Mouse (Mus musculus): ENCODE data around the gene Dcun1d3. TPM values are rescaled to one million over a fixed set of nuclear protein-coding genes. Genes with fewer than 3 reads are reported as not detected.

Gene Dcun1d3
- total RNA-seq, 2 experiments from 2014 or later = 16.8 to 25.3 TPM

GRCm38 (mm10) chr7:119862167-119862566 lies 33.9 kb downstream of the Dcun1d3 start:
- no peak overlapping the region for H3K4me3 ChIP-seq
- H3K27ac ChIP-seq = peak overlapping the region; percentile 78
- intact Hi-C loops (cut with DNase I) = loop anchor here (5.0 to 10.0 kb wide), 2 partner anchors 35 to 103 kb away; partner anchors contain the start of genes Dcun1d3 and Lyrm1
- no peak for DNase-seq
- TF ChIP-seq CTCF (IDR thresholded peaks at IDR 0.05) = no peak

- intact Hi-C loops (cut with DNase I) = loop anchor here (5.0 to 10.0 kb wide), 2 partner anchors 36 to 103 kb away; partner anchors contain the start of genes Dcun1d3 and Lyrm1
- TF ChIP-seq CTCF (IDR thresholded peaks at IDR 0.05) = no peak
- H3K4me3 ChIP-seq = peak overlapping the region; percentile 3; the same call in 1 of the 2 replicates
- peak; percentile 62 for DNase-seq
- H3K27ac ChIP-seq = peak overlapping the region; percentile 78
These were observed 34.6 kb downstream of the Dcun1d3 start for GRCm38 (mm10) chr7:119861335-119862091.

- intact Hi-C loops (cut with DNase I) = loop anchor here (5.0 to 10.0 kb wide), 2 partner anchors 36 to 104 kb away; partner anchors contain the start of genes Dcun1d3 and Lyrm1
- Histone ChIP-seq H3K4me3 (no peak overlapping the region), H3K27ac (peak overlapping the region; percentile 78)
- TF ChIP-seq CTCF (IDR thresholded peaks at IDR 0.05) = no peak
- no peak for DNase-seq
These were observed 35.1 kb downstream of the Dcun1d3 start for GRCm38 (mm10) chr7:119860971-119861334.

- H3K27ac ChIP-seq = peak overlapping the region; percentile 78
- intact Hi-C loops (cut with DNase I) = loop anchor here (5.0 to 10.0 kb wide), 2 partner anchors 37 to 104 kb away; partner anchors contain the start of genes Dcun1d3 and Lyrm1
- H3K4me3 ChIP-seq = no peak overlapping the region
- no peak for TF ChIP-seq CTCF (IDR thresholded peaks at IDR 0.05)
- no peak for DNase-seq
These were observed 35.5 kb downstream of the Dcun1d3 start for GRCm38 (mm10) chr7:119860554-119860953.

GRCm38 (mm10) chr7:119860116-119860515 lies 36.0 kb downstream of the Dcun1d3 start:
- intact Hi-C loops (cut with DNase I) = loop anchor here (5.0 to 10.0 kb wide), 2 partner anchors 37 to 105 kb away; partner anchors contain the start of genes Dcun1d3 and Lyrm1
- Histone ChIP-seq H3K4me3 (no peak overlapping the region), H3K27ac (peak overlapping the region; percentile 78; the same call in 1 of the 2 replicates)
- TF ChIP-seq CTCF (IDR thresholded peaks at IDR 0.05) = no peak
- DNase-seq = no peak

- intact Hi-C loops (cut with DNase I) = loop anchor here (10.0 kb wide), 1 partner anchor 465 kb away; the partner anchor contains the start of gene Abca15
- peak; percentile 28 for DNase-seq
These were observed 36.6 kb downstream of the Dcun1d3 start for GRCm38 (mm10) chr7:119859476-119859875.

GRCm38 (mm10) chr7:119855031-119855430 lies 41.1 kb downstream of the Dcun1d3 start:
- DNase-seq = no peak
- TF ChIP-seq CTCF (IDR thresholded peaks at IDR 0.05) = no peak
- intact Hi-C loops (cut with DNase I) = loop anchor here (10.0 kb wide), 1 partner anchor 470 kb away; the partner anchor contains the start of gene Abca15
- H3K4me3 ChIP-seq = no peak overlapping the region
- H3K27ac ChIP-seq = no peak overlapping the region

More at GRCm38 (mm10) chr7:119859476-119859875, 36.6 kb downstream of the Dcun1d3 start:
- Histone ChIP-seq H3K27ac (0 out of 2 replicates have a peak overlapping the region, but pooled peaks have one; percentile 28), H3K4me3 (no peak overlapping the region)
- peak; percentile 47 for TF ChIP-seq CTCF (IDR thresholded peaks at IDR 0.05)

GRCm38 (mm10) chr7:119854362-119854761 lies 41.7 kb downstream of the Dcun1d3 start:
- DNase-seq = no peak
- TF ChIP-seq CTCF (IDR thresholded peaks at IDR 0.05) = no peak
- intact Hi-C loops (cut with DNase I) = loop anchor here (10.0 kb wide), 1 partner anchor 470 kb away; the partner anchor contains the start of gene Abca15
- no peak overlapping the region for H3K4me3 ChIP-seq
- H3K27ac ChIP-seq = no peak overlapping the region

- intact Hi-C loops (cut with DNase I) = loop anchor here (10.0 kb wide), 1 partner anchor 472 kb away; the partner anchor contains the start of gene Abca15
- no peak for DNase-seq
- no peak for TF ChIP-seq CTCF (IDR thresholded peaks at IDR 0.05)
- Histone ChIP-seq H3K4me3 (no peak overlapping the region), H3K27ac (no peak overlapping the region)
These were observed 42.9 kb downstream of the Dcun1d3 start for GRCm38 (mm10) chr7:119853186-119853585.

GRCm38 (mm10) chr7:119852494-119852893 lies 43.6 kb downstream of the Dcun1d3 start:
- no peak for TF ChIP-seq CTCF (IDR thresholded peaks at IDR 0.05)
- no peak for DNase-seq
- no peak overlapping the region for H3K4me3 ChIP-seq
- intact Hi-C loops (cut with DNase I) = loop anchor here (10.0 kb wide), 1 partner anchor 472 kb away; the partner anchor contains the start of gene Abca15
- H3K27ac ChIP-seq = 0 out of 2 replicates have a peak overlapping the region, but pooled peaks have one; percentile 70

GRCm38 (mm10) chr7:119850737-119851136 lies 45.4 kb downstream of the Dcun1d3 start:
- DNase-seq = peak; percentile 72
- no peak overlapping the region for H3K4me3 ChIP-seq
- H3K27ac ChIP-seq = peak overlapping the region; percentile 70
- intact Hi-C loops (cut with DNase I) = loop anchor here (10.0 kb wide), 1 partner anchor 474 kb away; the partner anchor contains the start of gene Abca15
- TF ChIP-seq CTCF (IDR thresholded peaks at IDR 0.05) = no peak

- peak; percentile 75 for DNase-seq
- intact Hi-C loops (cut with DNase I) = loop anchor here (1.0 to 5.0 kb wide), 4 partner anchors 208 to 356 kb away; partner anchors contain the start of gene Dnah3
- H3K4me3 ChIP-seq = no peak overlapping the region
- no peak overlapping the region for H3K27ac ChIP-seq
- TF ChIP-seq CTCF (IDR thresholded peaks at IDR 0.05) = peak; percentile 100
These were observed 47.0 kb downstream of the Dcun1d3 start for GRCm38 (mm10) chr7:119849096-119849495.

Data from gastrocnemius, adult 2 months (tissue).